Mouse (Mus musculus) spleen, adult 2 months (tissue): ENCODE data around the gene Cd68.

Experiments used
- CTCF ChIP-seq: fragments of 200-500 bp; IDR thresholded peaks from 2 replicates; pipeline ENCODE4 v1.5.1; 2011; ENCODE audit warnings: mild to moderate bottlenecking, inconsistent platforms; ENCODE audit not compliant: insufficient read depth, insufficient read length, insufficient replicate concordance; ENCODE audit errors: extremely low read depth
- POLR2A ChIP-seq: fragments of 200-500 bp; IDR thresholded peaks from 2 replicates; pipeline ENCODE4 v1.6.1; 2011; ENCODE audit warnings: low read depth, low read length, inconsistent platforms

GRCm38 (mm10) chr11:69656065-69656455 is 9.9 kb downstream of the Cd68 start:
- TF ChIP-seq POLR2A (no peak), CTCF (no peak)
